Mouse (Mus musculus) heart, postnatal 14 days (tissue): ENCODE results near the gene Shprh. TPM values are rescaled to one million over a fixed set of nuclear protein-coding genes. Genes with fewer than 3 reads are reported as not detected.
"Not testable (repeated sequence)": the region's sequence is repeated elsewhere in the genome, so short reads cannot be mapped to it uniquely, and the experiment has no call there.

Experiments used
- DNase-seq, 2 experiments: peaks; one replicate each; pipeline ENCODE4 v3.0.0; 2021 to 2022
- intact Hi-C: fragments of 180-260 bp; cut with DNase I; formaldehyde crosslinking; loops from one replicate; pipeline ENCODE4 v1.15.1; 2025
- total RNA-seq, 2 experiments: library from RNA; stranded (reverse); gene quantifications; 2 replicates each; pipeline ENCODE4 v1.2.3; 2021

The Shprh gene
- total RNA-seq, 2 experiments from 2014 or later = 14.0 to 14.6 TPM

DNA sequence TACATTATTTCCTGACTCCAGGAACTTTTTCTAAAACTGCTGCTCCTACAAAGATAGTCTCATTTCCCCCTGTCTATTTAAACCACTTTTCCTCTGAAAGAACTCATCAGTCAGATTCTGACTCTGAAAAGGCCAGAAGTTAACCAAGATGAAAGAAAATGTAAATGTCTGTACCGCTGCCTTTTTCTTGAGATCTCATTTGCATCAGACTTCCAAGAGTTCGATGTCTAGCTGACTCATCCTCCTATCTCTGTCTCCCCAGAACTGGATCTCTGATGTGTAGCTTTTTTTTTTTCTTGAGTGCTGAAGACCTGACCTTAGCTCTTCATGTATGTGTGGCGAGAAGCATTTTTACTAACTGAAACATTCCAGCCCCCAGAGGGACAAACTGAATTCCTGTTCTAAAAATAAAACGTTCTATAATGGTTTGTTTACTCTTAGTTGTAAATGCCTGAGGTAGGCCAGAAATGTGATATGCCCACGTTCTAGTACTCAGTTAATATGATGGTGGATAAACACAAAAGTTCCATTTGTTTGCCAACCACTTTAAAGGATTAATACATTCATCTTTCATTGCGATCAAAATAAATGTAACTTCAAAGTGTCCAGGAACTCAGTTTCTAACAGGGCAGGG, 80.4 kb downstream of the Shprh start:
- DNase-seq = no peak
- intact Hi-C loops = no loop called here

DNA sequence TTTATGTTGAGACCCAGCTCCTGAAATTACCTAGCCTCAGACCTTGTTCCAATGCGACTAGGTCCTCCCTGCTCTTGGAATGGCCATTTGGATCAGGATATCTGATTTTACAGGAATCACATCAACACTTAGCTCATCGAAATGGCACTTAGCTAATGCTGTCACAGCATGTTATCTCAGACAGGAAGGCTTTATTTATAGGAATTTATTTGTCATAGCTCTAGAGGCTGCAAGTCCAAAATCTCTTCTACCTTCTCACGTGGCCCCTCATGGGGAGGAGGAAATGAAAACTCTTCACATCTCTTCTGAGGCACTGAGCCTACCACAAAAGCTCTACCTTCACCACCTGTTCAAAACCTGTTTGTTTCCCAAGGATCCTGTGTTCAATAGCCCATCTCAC, 84.0 kb downstream of the Shprh start:
- DNase-seq = no peak
- intact Hi-C loops = no loop called here

DNA sequence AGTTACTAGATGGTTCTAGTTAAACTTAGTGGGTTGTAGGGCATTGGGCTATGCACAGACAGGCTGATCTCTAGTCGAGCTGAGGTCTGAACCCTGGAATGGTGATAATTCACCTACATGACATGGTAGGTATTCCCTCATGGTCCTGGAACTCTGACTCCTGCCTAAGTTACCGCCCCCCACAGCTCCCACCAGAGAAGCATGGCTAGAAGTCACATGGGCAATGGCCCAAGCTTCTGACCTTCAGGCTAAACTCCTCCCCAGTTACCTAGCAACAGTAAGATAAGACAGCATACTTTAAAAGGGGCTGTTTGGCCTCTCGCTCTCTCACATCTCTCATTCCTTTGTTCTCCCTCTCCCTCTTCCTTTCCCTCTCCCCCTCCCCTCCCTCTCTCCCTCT, 93.8 kb downstream of the Shprh start:
- intact Hi-C loops, DNase-seq: not testable (repeated sequence)

DNA sequence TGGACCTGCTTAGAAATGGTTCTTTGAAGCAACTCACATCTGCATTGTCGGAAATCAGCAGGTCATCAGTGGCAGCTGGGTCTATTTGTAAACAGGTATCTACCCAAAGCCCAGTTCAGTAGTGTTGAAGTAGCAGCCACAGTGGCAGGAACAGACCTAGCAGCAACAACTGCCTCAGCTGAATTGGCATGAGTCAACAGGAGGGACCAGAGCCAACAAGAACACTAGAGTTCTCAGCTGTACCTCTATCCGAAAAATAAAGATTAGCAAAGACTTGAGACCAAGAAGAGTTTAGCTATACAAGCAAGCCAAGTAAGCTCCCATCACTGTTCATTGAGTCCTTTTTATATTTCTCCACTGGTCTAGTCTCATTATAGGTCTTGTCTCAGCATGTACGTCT, 99.0 kb downstream of the Shprh start:
- intact Hi-C loops = no loop called here
- DNase-seq = no peak

DNA sequence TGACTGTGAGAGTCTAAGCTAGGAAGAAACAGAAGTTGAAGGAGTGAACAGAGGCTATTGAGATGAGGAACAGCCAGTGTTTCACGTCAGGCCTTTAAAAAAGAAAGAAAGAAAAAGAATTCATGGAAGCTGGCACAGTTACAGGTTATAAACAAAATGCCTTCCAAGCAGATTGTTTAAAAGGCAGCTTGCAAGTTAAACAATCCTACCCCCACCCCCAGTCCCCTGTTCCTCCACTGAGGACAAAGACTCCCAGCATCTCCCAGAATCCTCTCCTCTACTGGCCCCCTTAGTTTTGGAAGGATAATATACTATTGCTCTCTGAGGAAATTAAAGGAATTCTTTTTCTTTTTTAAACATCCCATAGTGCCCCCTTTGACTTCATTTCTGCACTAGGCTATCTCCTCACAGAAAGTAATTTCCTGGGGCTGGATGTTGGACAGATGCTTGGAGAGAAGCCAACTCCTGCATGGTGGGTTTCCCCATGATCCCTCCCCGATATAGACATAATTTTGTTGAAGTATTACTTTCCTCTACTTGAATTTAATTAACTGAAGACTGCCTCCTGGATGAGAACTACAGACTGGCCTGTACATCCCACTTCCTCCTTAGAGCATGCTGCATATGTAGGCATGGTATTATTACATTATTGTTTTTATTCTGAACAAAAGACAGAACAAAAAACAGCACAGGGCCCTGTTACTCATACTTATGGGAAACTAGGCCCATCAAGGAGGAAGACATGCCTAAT, 101.2 kb downstream of the Shprh start:
- no peak for DNase-seq
- intact Hi-C loops = no loop called here

DNA sequence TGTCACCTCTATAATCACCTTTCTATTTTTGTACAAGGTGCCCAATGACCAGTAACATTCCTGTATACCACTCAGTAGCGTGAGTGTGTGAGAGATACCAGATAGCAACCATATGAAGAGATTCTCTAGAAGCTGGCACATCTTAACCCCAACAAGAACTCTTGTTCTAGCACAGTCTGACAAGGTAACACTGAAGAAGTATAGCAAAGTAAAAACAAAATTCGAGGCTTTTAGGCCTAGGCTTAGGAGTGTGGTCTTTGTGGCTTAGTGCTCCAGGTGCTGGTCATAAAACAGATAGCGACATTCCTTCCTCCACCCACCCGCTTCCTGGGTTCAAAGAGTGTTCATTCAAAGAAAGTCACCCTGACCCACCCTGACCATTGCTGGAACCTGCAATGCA, 104.4 kb downstream of the Shprh start:
- intact Hi-C loops, DNase-seq: not testable (repeated sequence)

DNA sequence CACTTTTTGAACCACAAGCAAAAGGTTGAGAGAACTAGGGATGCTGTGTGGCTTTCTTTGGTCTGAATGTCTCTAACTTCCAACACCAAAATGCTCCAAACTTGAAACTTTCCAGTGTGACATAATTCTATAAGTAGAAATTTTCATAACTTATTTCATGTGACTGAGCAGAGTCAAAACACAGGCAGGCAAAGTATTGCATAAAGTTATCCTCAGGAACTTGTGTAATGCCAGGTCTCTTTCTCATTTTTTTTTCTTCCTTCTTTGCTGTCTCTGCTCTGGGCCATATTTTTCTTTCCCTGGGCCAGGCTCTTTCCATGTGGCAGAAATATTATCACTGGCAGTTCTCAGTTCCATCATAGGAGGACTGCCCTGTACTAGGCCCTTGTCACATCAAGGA, 110.9 kb downstream of the Shprh start:
- intact Hi-C loops = no loop called here
- DNase-seq = no peak

DNA sequence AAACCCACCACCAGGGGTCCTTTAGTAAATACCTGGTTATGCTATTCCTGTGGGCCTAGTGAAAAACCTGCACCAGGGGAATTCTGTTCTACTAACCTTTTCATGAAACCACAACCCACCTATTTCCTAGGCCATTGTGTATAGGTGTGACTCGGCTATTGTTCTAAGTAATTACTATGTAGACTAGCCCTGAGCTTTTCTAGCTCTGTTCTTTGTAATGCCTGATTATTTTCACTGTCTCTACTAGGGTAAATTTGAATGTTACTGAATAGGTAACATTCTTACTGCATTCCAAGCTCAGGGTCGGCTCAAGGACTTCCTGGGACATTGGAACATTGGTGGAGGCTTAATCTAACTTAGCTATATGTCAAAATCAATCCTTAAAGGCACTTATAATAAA, 113.1 kb downstream of the Shprh start:
- DNase-seq, intact Hi-C loops: not testable (repeated sequence)

DNA sequence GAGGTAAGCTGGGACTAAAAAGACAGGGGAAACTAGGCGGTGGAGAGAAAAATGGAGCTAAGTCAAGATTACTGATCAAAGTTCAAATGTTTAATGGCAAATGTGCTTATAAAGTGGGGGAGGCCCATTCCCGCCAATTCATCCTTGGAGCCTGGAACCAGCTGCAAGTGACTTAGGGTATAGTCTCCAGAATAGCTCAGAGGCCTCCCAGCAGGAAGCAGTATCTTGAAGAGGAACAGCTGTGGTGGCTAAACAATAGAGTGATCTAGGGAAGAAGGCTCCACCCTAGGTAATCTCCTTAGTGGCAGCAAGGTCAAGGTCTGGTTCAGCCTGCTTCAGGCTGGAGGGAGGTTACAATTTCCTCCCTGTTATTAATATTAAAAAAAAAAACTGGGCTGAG, 114.6 kb downstream of the Shprh start:
- DNase-seq, intact Hi-C loops: not testable (repeated sequence)

Other genes starting within 250 kb of the Shprh start
- 1 to 10 TPM; 3.4 to 4.3 TPM for gene Grm1, start 67.1 kb upstream of the Shprh start, total RNA-seq
- gene Fbxo30, start 131.9 kb downstream of the Shprh start, total RNA-seq = 10 to 100 TPM; 26.1 to 27.4 TPM
- 10 to 100 TPM; 19.9 to 21.8 TPM for gene Epm2a, start 194.0 kb downstream of the Shprh start, total RNA-seq